Mouse (Mus musculus): ENCODE data around the gene Upp2. TPM values are rescaled to one million over a fixed set of nuclear protein-coding genes. Genes with fewer than 3 reads are reported as not detected.

Gene Upp2
- polyA plus RNA-seq, 1 experiment from 2014 or later = 19.0 TPM

DNA sequence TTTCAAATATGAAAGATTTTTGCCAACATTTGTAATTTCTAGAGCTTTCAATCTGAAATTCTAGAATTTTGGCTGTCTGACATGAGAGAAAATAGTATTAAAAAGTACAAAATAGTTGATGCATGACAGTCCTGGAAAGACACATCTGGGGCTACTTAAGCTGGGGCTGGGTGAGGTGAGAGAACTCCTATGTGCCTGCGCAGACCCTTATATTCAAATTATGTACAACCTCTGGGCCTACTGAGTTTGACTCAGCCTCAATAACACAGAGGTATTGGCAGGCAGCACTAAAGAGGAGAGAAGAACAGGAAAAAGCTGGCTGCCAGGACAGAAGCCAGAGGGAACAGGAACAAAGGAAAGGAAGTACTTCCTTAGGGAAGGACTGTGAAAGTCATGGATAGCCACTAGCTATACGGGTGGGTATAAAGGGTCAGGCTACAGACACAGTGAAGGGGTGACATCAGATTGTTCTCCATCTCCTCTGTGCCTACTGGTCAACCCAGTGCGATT is 211.9 kb downstream of the Upp2 start:
- H3K9me3 ChIP-seq (replicated peaks) = no peaks in the 10 kb centered on the region
- 0 out of 2 replicates have a peak, but pooled peaks cover 5% of the 10 kb centered on the region for H3K4me1 ChIP-seq
- H3K4me3 ChIP-seq (replicated peaks) = no peak overlapping the region
- no peak overlapping the region for H3K9ac ChIP-seq (replicated peaks)
- H3K27me3 ChIP-seq (replicated peaks) = no peaks in the 10 kb centered on the region
- 92% methylated on average over 3 of the region's 3 CpGs for WGBS
- H3K4me2 ChIP-seq = no peak overlapping the region
- no peaks in the 10 kb centered on the region for H3K36me3 ChIP-seq
- no peak overlapping the region for H3K27ac ChIP-seq (replicated peaks)
- no peak for ATAC-seq (ENCODE audit: low FRiP score)

DNA sequence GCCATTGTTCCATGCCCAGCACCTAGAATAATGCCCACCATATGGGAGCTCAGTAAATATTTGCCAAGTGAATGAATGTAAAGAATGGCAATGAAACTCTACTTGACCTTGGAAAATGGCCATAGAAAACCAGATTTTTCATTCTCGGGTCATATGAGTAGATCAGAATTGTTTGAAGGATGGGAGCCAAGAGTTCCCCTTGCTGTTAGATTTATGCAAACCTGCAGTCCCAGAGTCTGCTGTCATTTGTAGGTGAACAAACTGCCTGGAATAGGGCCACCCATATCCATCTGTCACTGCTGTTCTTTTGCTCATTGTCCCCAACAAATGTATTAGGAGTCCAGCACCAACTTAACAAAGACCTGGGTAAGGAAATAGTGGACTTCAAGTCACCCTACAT is 216.4 kb downstream of the Upp2 start:
- Histone ChIP-seq H3K9ac (replicated peaks) (no peak overlapping the region), H3K27me3 (replicated peaks) (no peaks in the 10 kb centered on the region), H3K4me3 (replicated peaks) (no peak overlapping the region), H3K4me1 (no peaks in the 10 kb centered on the region), H3K9me3 (replicated peaks) (no peaks in the 10 kb centered on the region), H3K27ac (replicated peaks) (no peak overlapping the region), H3K36me3 (no peaks in the 10 kb centered on the region), H3K4me2 (no peak overlapping the region)
- WGBS = 73% methylated on average over 1 of the region's 1 CpGs
- no peak for ATAC-seq (ENCODE audit: low FRiP score)

DNA sequence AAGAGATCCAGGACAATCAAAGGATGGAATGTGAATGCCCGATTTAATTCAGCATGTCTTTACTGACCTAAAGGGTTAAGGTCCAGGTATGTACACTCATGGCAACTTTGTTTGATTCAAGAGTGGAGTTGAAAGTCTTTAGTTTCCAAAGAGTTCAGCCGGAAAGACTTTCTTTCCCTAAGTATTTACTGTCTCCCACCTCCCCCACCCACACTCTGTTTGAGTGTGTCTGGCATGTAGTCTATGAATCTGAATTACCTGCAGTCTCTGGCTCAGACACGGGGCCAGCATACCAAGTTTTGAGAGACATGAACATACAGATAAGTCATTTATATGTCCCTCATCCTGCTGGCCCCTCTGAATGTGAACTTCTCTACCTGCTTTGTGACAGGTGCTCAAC is 219.1 kb downstream of the Upp2 start:
- Histone ChIP-seq H3K27ac (replicated peaks) (no peak overlapping the region), H3K4me3 (replicated peaks) (no peak overlapping the region), H3K27me3 (replicated peaks) (no peaks in the 10 kb centered on the region), H3K36me3 (no peaks in the 10 kb centered on the region), H3K9ac (replicated peaks) (no peak overlapping the region), H3K4me1 (no peaks in the 10 kb centered on the region), H3K9me3 (replicated peaks) (no peaks in the 10 kb centered on the region), H3K4me2 (no peak overlapping the region)
- WGBS = 85% methylated on average over 3 of the region's 3 CpGs
- no peak for ATAC-seq (ENCODE audit: low FRiP score)

GRCm38 (mm10) chr2:58786681-58787080 is 219.6 kb downstream of the Upp2 start:
- H3K4me1 ChIP-seq = no peaks in the 10 kb centered on the region
- no peaks in the 10 kb centered on the region for H3K27me3 ChIP-seq (replicated peaks)
- H3K9me3 ChIP-seq (replicated peaks) = no peaks in the 10 kb centered on the region
- H3K9ac ChIP-seq (replicated peaks) = no peak overlapping the region
- H3K36me3 ChIP-seq = no peaks in the 10 kb centered on the region
- no peak overlapping the region for H3K4me3 ChIP-seq (replicated peaks)
- no peak overlapping the region for H3K27ac ChIP-seq (replicated peaks)
- ATAC-seq (ENCODE audit: low FRiP score) = 0 out of 2 replicates have a peak, but pooled peaks have one; percentile 21
- no peak overlapping the region for H3K4me2 ChIP-seq
- WGBS = 63% methylated on average over 8 of the region's 8 CpGs

GRCm38 (mm10) chr2:58787360-58787759 is 220.3 kb downstream of the Upp2 start:
- 59% methylated on average over 7 of the region's 7 CpGs for WGBS
- no peaks in the 10 kb centered on the region for H3K36me3 ChIP-seq
- no peak for ATAC-seq (ENCODE audit: low FRiP score)

GRCm38 (mm10) chr2:58789934-58790333 is 222.8 kb downstream of the Upp2 start:
- Histone ChIP-seq H3K27me3 (replicated peaks) (no peaks in the 10 kb centered on the region), H3K9ac (replicated peaks) (no peak overlapping the region), H3K9me3 (replicated peaks) (no peaks in the 10 kb centered on the region), H3K4me1 (no peaks in the 10 kb centered on the region), H3K27ac (replicated peaks) (no peak overlapping the region), H3K4me3 (replicated peaks) (no peak overlapping the region), H3K36me3 (no peaks in the 10 kb centered on the region), H3K4me2 (no peak overlapping the region)
- 89% methylated on average over 7 of the region's 7 CpGs for WGBS
- no peak for ATAC-seq (ENCODE audit: low FRiP score)

More at GRCm38 (mm10) chr2:58787360-58787759, 220.3 kb downstream of the Upp2 start:
- Histone ChIP-seq H3K4me3 (replicated peaks) (no peak overlapping the region), H3K27me3 (replicated peaks) (no peaks in the 10 kb centered on the region), H3K4me2 (no peak overlapping the region), H3K9ac (replicated peaks) (no peak overlapping the region), H3K27ac (replicated peaks) (no peak overlapping the region), H3K9me3 (replicated peaks) (no peaks in the 10 kb centered on the region), H3K4me1 (no peaks in the 10 kb centered on the region)

DNA sequence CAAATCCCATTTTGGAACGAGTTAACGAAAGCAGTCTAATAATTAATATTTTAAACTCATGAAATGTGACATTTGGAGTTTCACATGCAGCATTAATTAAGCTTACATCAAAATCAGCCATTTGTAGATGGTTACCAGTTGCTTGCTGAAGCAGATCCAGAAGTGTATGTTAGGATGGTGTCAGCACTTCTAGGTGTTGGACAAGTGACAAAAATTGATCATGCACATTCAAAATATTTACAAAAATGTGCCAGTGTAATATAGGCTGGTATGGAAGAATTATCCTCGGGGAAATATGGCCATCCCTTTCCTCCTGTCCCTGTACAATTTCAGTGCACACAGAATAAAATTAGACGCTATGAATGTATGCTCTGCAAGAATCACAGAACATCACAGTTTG is 223.3 kb downstream of the Upp2 start:
- WGBS = 84% methylated on average over 4 of the region's 4 CpGs
- ATAC-seq (ENCODE audit: low FRiP score) = no peak

GRCm38 (mm10) chr2:58794489-58794888 is 227.4 kb downstream of the Upp2 start:
- Histone ChIP-seq H3K4me1 (no peaks in the 10 kb centered on the region), H3K36me3 (no peaks in the 10 kb centered on the region), H3K4me2 (no peak overlapping the region), H3K27me3 (replicated peaks) (no peaks in the 10 kb centered on the region), H3K4me3 (replicated peaks) (no peak overlapping the region), H3K27ac (replicated peaks) (no peak overlapping the region), H3K9me3 (replicated peaks) (no peaks in the 10 kb centered on the region), H3K9ac (replicated peaks) (no peak overlapping the region)
- WGBS = 84% methylated on average over 15 of the region's 15 CpGs
- ATAC-seq (ENCODE audit: low FRiP score) = no peak

More for the DNA sequence above, 223.3 kb downstream of the Upp2 start:
- no peaks in the 10 kb centered on the region for H3K4me1 ChIP-seq
- no peaks in the 10 kb centered on the region for H3K36me3 ChIP-seq
- no peak overlapping the region for H3K4me3 ChIP-seq (replicated peaks)
- no peak overlapping the region for H3K27ac ChIP-seq (replicated peaks)
- H3K4me2 ChIP-seq = no peak overlapping the region
- H3K27me3 ChIP-seq (replicated peaks) = no peaks in the 10 kb centered on the region
- no peak overlapping the region for H3K9ac ChIP-seq (replicated peaks)
- H3K9me3 ChIP-seq (replicated peaks) = no peaks in the 10 kb centered on the region

DNA sequence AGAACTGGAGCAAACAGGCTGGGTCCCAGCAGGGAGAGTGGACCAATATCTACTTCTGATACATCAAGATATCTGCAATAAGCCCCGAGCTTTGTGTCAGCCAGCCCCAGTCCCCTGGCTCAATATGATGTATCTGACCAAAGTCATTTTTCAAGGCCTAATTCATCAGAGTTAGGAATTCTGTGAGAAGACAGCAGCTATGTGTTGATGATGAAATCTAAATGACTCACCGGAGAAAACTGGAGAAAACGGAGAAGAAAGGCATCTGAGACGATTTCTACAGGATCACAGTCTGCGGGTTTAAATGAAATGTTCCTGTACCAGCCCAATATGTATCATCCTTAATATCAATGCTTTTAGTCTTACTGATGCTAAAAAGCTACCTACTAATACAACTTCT is 228.3 kb downstream of the Upp2 start:
- no peak for ATAC-seq (ENCODE audit: low FRiP score)
- no peaks in the 10 kb centered on the region for H3K4me1 ChIP-seq
- H3K27me3 ChIP-seq (replicated peaks) = no peaks in the 10 kb centered on the region
- H3K9me3 ChIP-seq (replicated peaks) = no peaks in the 10 kb centered on the region
- no peak overlapping the region for H3K27ac ChIP-seq (replicated peaks)
- no peaks in the 10 kb centered on the region for H3K36me3 ChIP-seq
- H3K4me3 ChIP-seq (replicated peaks) = no peak overlapping the region
- 89% methylated on average over 5 of the region's 5 CpGs for whole genome bisulfite sequencing
- no peak overlapping the region for H3K9ac ChIP-seq (replicated peaks)
- H3K4me2 ChIP-seq = no peak overlapping the region

DNA sequence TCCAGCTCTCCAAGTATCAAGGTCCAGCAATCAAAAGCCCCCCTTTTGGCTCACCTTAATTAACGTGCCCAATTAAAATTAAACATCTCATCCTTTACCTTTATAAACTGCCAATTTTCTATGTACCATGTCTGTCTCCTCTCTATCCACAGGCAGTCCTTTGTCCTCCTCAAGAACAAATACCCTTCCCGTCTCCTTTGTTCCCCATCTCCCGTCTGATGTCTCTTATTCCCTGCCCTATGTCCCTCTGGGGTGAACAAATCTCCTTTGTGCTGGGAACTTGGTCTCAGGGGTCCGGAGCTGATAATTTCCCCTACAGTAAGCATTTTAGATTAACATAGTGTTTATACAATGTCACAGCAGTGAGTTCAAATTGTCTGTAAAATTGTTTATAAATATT is 230.4 kb downstream of the Upp2 start:
- no peak overlapping the region for H3K4me3 ChIP-seq (replicated peaks)
- WGBS = 37% methylated on average over 4 of the region's 4 CpGs
- ATAC-seq (ENCODE audit: low FRiP score) = no peak
- H3K27ac ChIP-seq (replicated peaks) = no peak overlapping the region
- no peak overlapping the region for H3K9ac ChIP-seq (replicated peaks)
- no peaks in the 10 kb centered on the region for H3K36me3 ChIP-seq
- H3K27me3 ChIP-seq (replicated peaks) = no peaks in the 10 kb centered on the region
- H3K4me1 ChIP-seq = no peaks in the 10 kb centered on the region
- H3K9me3 ChIP-seq (replicated peaks) = no peaks in the 10 kb centered on the region
- no peak overlapping the region for H3K4me2 ChIP-seq

GRCm38 (mm10) chr2:58799126-58799525 is 232.0 kb downstream of the Upp2 start:
- WGBS = 89% methylated on average over 9 of the region's 9 CpGs

GRCm38 (mm10) chr2:58799623-58800022 is 232.5 kb downstream of the Upp2 start:
- Histone ChIP-seq H3K36me3 (no peaks in the 10 kb centered on the region), H3K4me2 (no peak overlapping the region), H3K27me3 (replicated peaks) (no peaks in the 10 kb centered on the region), H3K4me3 (replicated peaks) (no peak overlapping the region), H3K9me3 (replicated peaks) (no peaks in the 10 kb centered on the region), H3K9ac (replicated peaks) (no peak overlapping the region), H3K27ac (replicated peaks) (no peak overlapping the region), H3K4me1 (no peaks in the 10 kb centered on the region)
- ATAC-seq (ENCODE audit: low FRiP score) = no peak
- WGBS = 94% methylated on average over 5 of the region's 5 CpGs

More at GRCm38 (mm10) chr2:58799126-58799525, 232.0 kb downstream of the Upp2 start:
- no peak overlapping the region for H3K27ac ChIP-seq (replicated peaks)
- no peaks in the 10 kb centered on the region for H3K27me3 ChIP-seq (replicated peaks)
- H3K4me1 ChIP-seq = no peaks in the 10 kb centered on the region
- no peaks in the 10 kb centered on the region for H3K9me3 ChIP-seq (replicated peaks)
- ATAC-seq (ENCODE audit: low FRiP score) = no peak
- no peak overlapping the region for H3K4me2 ChIP-seq
- H3K36me3 ChIP-seq = no peaks in the 10 kb centered on the region
- H3K4me3 ChIP-seq (replicated peaks) = no peak overlapping the region
- no peak overlapping the region for H3K9ac ChIP-seq (replicated peaks)

DNA sequence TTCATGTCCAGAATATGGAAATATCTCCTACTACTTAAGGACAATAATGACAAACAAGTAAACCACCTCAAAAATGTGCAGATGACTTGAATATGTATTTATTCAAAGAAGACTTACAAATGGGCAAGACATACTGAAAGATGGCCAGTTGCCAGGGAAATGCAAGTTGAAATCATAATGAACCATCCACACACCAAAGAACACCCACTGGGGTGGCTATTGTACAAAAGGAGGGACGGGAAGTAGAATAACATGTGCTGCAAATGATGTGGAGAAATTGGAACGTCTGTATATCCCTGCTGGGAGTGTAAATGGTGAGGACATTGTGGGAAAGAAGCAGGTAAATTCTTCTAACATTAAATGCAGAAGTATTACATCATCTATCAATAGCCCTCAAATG is 245.8 kb downstream of the Upp2 start:
- Histone ChIP-seq H3K9me3 (replicated peaks) (no peaks in the 10 kb centered on the region), H3K36me3 (no peaks in the 10 kb centered on the region), H3K27me3 (replicated peaks) (no peaks in the 10 kb centered on the region), H3K9ac (replicated peaks) (no peak overlapping the region), H3K4me1 (no peaks in the 10 kb centered on the region), H3K4me3 (replicated peaks) (no peak overlapping the region), H3K4me2 (no peak overlapping the region), H3K27ac (replicated peaks) (no peak overlapping the region)
- no peak for ATAC-seq (ENCODE audit: low FRiP score)
- WGBS = 34% methylated on average over 2 of the region's 2 CpGs
